Mouse (Mus musculus): ENCODE data around the gene Iah1.

Iah1 gene

GRCm38 (mm10) chr12:21315923-21316868 lies at the start of gene Iah1:
TSS of gene Iah1 (plus strand) at chr12:21316389.
- in situ Hi-C loops (cut with MseI, MboI): no loop called here

GRCm38 (mm10) chr12:21266784-21267098 lies 49.4 kb upstream of the Iah1 start:
- in situ Hi-C loops (cut with MseI, MboI): no loop called here

- in situ Hi-C loops (cut with MseI, MboI): no loop called here
These were observed 48.0 kb upstream of the Iah1 start for GRCm38 (mm10) chr12:21268083-21268616.

- in situ Hi-C loops (cut with MseI, MboI): no loop called here
These were observed 41.7 kb upstream of the Iah1 start for GRCm38 (mm10) chr12:21274446-21274845.

GRCm38 (mm10) chr12:21277352-21277864 lies 38.8 kb upstream of the Iah1 start:
- in situ Hi-C loops (cut with MseI, MboI): no loop called here

- in situ Hi-C loops (cut with MseI, MboI): no loop called here
These were observed 31.3 kb upstream of the Iah1 start, which contains the start of gene Cpsf3 for GRCm38 (mm10) chr12:21284761-21285441. TSS of gene Cpsf3 (plus strand) at chr12:21285391.

GRCm38 (mm10) chr12:21285508-21286242 lies 30.5 kb upstream of the Iah1 start:
- in situ Hi-C loops (cut with MseI, MboI): no loop called here

- in situ Hi-C loops (cut with MseI, MboI): no loop called here
These were observed 30.0 kb upstream of the Iah1 start, which contains the start of gene Itgb1bp1 for GRCm38 (mm10) chr12:21286243-21286622. TSS of gene Itgb1bp1 (minus strand) at chr12:21286284.

- in situ Hi-C loops (cut with MseI, MboI): no loop called here
These were observed 29.2 kb upstream of the Iah1 start for GRCm38 (mm10) chr12:21286712-21287650.

- in situ Hi-C loops (cut with MseI, MboI): no loop called here
These were observed 27.3 kb upstream of the Iah1 start for GRCm38 (mm10) chr12:21288716-21289395.

GRCm38 (mm10) chr12:21289651-21290050 lies 26.5 kb upstream of the Iah1 start:
- in situ Hi-C loops (cut with MseI, MboI): no loop called here

GRCm38 (mm10) chr12:21298856-21299255 lies 17.3 kb upstream of the Iah1 start:
- in situ Hi-C loops (cut with MseI, MboI): no loop called here

- in situ Hi-C loops (cut with MseI, MboI): no loop called here
These were observed 14.9 kb upstream of the Iah1 start for GRCm38 (mm10) chr12:21301324-21301723.

GRCm38 (mm10) chr12:21301932-21302331 lies 14.3 kb upstream of the Iah1 start:
- in situ Hi-C loops (cut with MseI, MboI): no loop called here

GRCm38 (mm10) chr12:21302361-21302783 lies 13.8 kb upstream of the Iah1 start:
- in situ Hi-C loops (cut with MseI, MboI): no loop called here

- in situ Hi-C loops (cut with MseI, MboI): no loop called here
These were observed 10.4 kb upstream of the Iah1 start for GRCm38 (mm10) chr12:21305741-21306140.

GRCm38 (mm10) chr12:21306721-21307120 lies 9.5 kb upstream of the Iah1 start:
- in situ Hi-C loops (cut with MseI, MboI): no loop called here

GRCm38 (mm10) chr12:21312201-21312600 lies 4.0 kb upstream of the Iah1 start:
- in situ Hi-C loops (cut with MseI, MboI): no loop called here

- in situ Hi-C loops (cut with MseI, MboI): no loop called here
These were observed 678 bp downstream of the Iah1 start for GRCm38 (mm10) chr12:21316869-21317265.

Measured in mouse trophoblast stem cell (cell line).